Mouse (Mus musculus): ENCODE measurements around the gene Plin4.
"Not testable (repeated sequence)": the region's sequence is repeated elsewhere in the genome, so short reads cannot be mapped to it uniquely, and the experiment has no call there.

The Plin4 gene

GRCm38 (mm10) chr17:56126175-56126574, 16.6 kb upstream of the Plin4 start:
- in situ Hi-C loops (cut with MseI, MboI) = no loop called here

DNA sequence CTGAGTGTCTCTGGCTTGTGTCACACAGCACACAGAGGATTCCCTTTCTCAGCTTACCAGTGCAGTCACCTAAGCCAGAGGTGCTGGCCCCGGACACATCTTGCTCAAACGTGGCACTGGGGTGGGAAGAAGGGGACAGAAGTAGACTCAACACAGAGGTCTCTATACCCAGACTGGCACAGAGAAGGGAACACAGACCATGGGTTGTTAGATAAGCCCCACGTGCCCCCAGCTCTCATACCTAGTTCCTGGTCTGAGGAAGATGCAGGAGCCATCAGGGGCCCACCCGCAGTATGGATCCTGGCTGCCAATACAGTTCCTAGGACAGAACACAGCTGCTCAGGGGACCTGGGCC, 15.7 kb upstream of the Plin4 start:
- in situ Hi-C loops (cut with MseI, MboI) = no loop called here

- in situ Hi-C loops (cut with MseI, MboI) = no loop called here
Measured at GRCm38 (mm10) chr17:56124377-56125275, 15.0 kb upstream of the Plin4 start.

DNA sequence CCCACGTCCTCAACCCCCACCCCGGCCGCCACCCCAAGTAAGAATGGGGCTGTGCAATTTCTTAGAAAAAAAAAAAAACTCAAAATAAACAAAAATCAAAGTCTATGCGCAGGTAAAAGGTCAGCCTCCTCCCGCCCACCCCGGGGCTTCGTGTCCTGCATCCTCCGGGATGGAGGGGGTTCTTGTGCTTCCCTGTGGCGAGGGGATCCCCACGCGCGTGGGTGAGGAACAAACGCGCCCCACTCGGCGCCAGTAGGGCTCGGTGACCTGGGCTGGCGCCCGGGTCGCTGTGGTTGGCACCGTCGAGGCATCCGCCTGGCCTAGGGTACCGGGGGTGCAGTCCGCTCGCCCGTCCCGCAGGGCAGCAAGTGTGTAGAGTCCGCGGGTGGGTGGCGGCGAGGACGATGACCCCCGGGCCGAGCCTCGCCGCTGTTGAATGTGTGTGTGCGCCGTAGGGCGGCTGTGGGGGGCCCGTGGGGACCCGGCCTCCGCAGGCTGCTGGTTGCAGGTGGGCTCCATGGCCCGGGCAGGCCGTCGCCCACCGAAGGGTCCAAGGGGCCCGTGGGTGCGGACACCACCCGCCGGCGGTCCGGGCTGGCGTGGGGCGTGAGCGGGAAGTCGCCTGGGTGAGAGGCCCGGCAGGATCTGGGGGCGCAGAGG, 14.2 kb upstream of the Plin4 start:
- in situ Hi-C loops (cut with MseI, MboI) = no loop called here

DNA sequence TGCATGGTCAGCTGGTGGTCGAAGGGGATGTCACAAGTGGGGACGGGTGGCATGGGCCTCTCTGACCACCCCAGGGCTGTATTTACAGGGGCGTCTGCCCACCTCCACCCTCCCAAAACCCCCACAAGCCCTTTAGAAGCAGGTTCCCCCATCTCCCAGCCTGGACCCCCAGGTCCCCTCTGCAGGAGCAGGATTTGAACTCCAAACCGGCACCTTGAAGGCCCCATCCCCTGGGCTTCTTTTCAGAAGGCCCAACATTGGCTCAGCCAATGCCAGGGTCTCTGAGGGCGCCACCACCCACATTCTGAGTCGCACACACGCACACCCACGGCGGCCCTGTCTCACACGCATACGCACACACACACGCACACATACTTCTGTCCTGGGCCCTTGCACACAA, 13.6 kb upstream of the Plin4 start:
- in situ Hi-C loops (cut with MseI, MboI) = no loop called here

DNA sequence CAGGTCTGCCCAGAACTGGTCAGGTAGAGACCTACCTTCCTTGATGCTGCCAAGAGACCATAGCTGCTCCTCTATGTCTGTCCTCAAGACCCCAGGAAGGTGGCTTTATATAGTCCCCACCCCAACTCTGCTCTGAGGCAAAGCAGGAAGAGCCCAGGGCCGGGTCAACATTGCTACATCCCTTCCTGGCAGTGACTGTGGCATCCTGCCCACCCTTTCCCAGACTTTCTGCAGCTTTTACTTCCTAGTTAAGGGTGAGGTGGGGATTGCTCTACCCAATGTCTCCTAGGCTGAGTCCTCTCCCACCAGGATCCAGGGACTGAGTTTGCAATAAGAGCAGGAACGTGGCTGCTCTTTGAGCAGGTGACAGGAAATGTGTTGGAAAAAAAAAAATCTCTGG, 12.2 kb upstream of the Plin4 start, which contains the start of gene Lrg1:
Gene Lrg1 (minus strand): TSS at position 176 of the 400 bp plus-strand sequence.
- in situ Hi-C loops (cut with MseI, MboI) = no loop called here

GRCm38 (mm10) chr17:56119981-56120880, 10.6 kb upstream of the Plin4 start:
- in situ Hi-C loops (cut with MseI, MboI) = no loop called here

- in situ Hi-C loops (cut with MseI, MboI) = no loop called here
Measured at GRCm38 (mm10) chr17:56119431-56119830, 9.8 kb upstream of the Plin4 start.

GRCm38 (mm10) chr17:56117251-56117710, 7.7 kb upstream of the Plin4 start, which contains the start of gene Plin5:
TSS of gene Plin5 (minus strand) at chr17:56117596.
- in situ Hi-C loops (cut with MseI, MboI) = no loop called here

GRCm38 (mm10) chr17:56116193-56116592, 6.6 kb upstream of the Plin4 start:
- in situ Hi-C loops (cut with MseI, MboI) = no loop called here

DNA sequence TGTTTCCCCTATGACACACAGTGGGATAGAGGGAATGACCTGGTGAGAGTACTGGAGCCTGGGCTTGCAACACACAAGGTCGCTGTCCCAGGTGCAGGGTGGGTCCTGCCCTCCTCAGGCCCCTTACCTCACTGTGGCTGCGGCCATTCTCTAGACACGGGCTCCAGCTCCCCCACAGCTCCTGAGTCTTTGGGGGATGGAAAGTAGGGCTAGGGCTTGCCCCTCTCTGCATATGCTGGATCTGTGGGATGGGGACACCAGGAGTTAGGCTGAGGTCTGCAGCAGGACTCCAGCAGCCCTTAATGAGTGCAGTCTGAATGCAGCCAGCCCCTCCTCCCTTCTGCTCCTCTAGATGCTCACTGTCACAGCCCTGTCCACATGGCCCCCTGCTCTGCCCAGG, 3.1 kb upstream of the Plin4 start:
- in situ Hi-C loops (cut with MseI, MboI) = no loop called here

DNA sequence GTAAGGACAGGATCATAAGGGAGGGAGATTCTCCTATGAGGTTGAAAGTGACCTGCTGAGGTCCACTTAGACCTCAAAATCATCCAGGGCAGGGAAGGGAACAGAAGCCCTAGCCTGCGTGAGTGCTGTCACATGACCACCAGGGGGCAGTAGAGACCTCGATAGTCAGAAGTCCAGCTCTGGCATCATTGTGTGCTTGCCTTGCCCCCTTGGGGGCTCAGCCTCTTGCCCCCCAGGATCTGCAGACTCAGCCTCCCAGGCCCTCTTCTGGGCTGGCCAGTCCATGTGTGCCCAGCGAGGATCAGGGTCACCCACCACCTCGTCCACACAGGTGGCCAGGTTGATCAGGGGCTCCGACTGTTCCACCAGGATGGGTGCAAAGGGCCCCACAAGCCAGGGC, 2.3 kb upstream of the Plin4 start:
- in situ Hi-C loops (cut with MseI, MboI) = no loop called here

GRCm38 (mm10) chr17:56111021-56111420, 1.4 kb upstream of the Plin4 start:
- in situ Hi-C loops (cut with MseI, MboI) = no loop called here

GRCm38 (mm10) chr17:56110571-56110970, 968 bp upstream of the Plin4 start:
- in situ Hi-C loops (cut with MseI, MboI) = no loop called here

- in situ Hi-C loops (cut with MseI, MboI) = no loop called here
Measured at GRCm38 (mm10) chr17:56108334-56109044, 1.1 kb downstream of the Plin4 start.

DNA sequence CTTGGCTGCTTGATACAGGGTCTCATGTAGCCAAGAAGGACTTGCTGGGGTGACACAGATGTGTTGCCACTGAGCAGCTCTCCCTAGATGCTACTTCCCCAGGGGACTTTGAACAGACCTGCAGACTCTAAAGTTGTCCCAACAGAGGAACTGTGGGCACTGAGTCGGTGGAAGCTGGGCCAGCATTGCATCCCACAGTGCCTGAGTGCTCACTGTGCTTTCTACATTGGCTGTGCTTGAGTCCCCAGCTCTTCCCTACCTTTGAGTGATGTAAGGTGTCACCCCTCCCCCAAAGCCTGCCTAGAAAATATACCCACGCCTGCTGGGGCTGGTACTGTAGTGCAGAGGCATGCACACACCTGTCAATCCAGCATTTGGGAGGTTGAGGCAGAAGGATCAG, 1.9 kb downstream of the Plin4 start:
- in situ Hi-C loops (cut with MseI, MboI) = no loop called here

DNA sequence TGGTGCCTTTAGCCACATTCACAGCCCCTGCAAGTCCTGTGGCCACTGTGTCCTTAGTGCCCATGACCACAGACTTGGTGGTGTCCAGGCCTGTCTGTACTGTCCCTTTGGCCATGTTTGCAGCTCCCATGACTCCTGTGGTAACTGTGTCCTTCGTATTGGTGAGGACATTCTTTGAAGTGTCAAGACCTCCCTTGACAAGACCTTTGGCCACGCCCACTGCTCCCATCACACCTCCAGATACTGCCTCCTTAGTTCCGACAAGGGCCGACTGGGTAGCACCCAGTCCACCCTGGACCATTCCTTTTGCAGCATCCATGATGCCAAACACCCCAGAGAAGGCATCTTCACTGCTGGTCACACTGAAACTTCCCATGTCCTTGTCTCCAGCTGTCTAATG, 2.6 kb downstream of the Plin4 start:
- in situ Hi-C loops (cut with MseI, MboI) = no loop called here

GRCm38 (mm10) chr17:56106436-56106835, 3.2 kb downstream of the Plin4 start:
- in situ Hi-C loops (cut with MseI, MboI) = not testable (repeated sequence)

DNA sequence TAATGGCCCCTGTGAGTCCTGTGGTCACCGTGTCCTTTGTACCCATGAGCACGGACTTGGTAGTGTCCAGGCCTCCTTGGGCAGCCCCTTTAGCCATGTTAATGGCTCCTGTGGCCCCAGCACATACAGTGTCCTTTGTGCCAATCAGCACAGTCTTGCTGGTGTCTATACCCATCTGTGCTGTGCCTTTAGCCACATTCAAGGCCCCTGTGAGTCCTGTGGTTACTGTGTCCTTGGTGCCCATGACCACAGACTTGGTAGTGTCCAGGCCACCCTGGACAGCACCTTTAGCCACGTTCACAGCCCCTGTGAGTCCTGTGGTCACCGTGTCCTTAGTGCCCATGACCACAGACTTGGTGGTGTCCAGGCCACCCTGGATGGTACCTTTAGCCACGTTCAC, 4.8 kb downstream of the Plin4 start:
- in situ Hi-C loops (cut with MseI, MboI) = not testable (repeated sequence)

GRCm38 (mm10) chr17:56103465-56104285, 5.9 kb downstream of the Plin4 start:
- in situ Hi-C loops (cut with MseI, MboI) = no loop called here

Measured in mouse trophoblast stem cell (cell line).